Mouse (Mus musculus) bone marrow macrophage, adult 2 months (primary cell): ENCODE measurements around the gene Cmip.

Source experiments
- CTCF ChIP-seq: IDR thresholded peaks from 2 replicates; pipeline ENCODE4 v1.5.1; 2012; ENCODE audit warnings: low read depth, mild to moderate bottlenecking, low read length, moderate library complexity
- POLR2A ChIP-seq: IDR thresholded peaks from 2 replicates; pipeline ENCODE4 v1.6.1; 2012; ENCODE audit warnings: mild to moderate bottlenecking, low read depth, low read length, borderline replicate concordance

GRCm38 (mm10) chr8:117423029-117423428 lies 166.2 kb downstream of the Cmip start:
- TF ChIP-seq POLR2A, result no peak
- TF ChIP-seq CTCF, result no peak
